Mouse (Mus musculus) brain, adult 2 months (tissue): ENCODE data around the gene Ikzf2.

ENCODE experiments used
- DNase-seq: peaks from one replicate; pipeline ENCODE4 v3.0.0; 2011; ENCODE audit warnings: low read depth, low spot score

The Ikzf2 gene

GRCm38 (mm10) chr1:69659779-69660178 is 27.3 kb downstream of the Ikzf2 start:
- DNase-seq, result no peak

GRCm38 (mm10) chr1:69658051-69658450 is 29.0 kb downstream of the Ikzf2 start:
- DNase-seq, result no peak

GRCm38 (mm10) chr1:69657455-69657854 is 29.6 kb downstream of the Ikzf2 start:
- no peak for DNase-seq

DNA sequence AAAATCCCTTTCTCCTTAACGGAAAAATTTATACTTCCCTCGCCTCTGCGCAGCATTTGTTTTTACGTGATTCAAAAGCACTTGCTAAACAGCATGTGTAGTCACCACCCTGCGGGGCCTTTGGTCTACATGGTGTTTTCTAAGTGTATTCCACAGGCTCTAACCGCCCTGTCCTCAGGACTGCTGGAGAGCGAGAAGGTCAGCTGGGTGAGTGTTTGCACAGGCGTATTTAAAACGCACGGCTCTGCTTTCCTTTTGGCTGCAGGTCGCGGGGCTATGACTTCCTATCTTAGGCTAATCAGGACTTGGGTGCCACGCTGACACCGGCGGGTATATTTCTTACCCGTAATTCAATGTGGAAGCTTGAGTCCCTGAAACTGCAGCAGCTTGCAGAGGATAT is 30.1 kb downstream of the Ikzf2 start:
- peak; percentile 6 for DNase-seq

DNA sequence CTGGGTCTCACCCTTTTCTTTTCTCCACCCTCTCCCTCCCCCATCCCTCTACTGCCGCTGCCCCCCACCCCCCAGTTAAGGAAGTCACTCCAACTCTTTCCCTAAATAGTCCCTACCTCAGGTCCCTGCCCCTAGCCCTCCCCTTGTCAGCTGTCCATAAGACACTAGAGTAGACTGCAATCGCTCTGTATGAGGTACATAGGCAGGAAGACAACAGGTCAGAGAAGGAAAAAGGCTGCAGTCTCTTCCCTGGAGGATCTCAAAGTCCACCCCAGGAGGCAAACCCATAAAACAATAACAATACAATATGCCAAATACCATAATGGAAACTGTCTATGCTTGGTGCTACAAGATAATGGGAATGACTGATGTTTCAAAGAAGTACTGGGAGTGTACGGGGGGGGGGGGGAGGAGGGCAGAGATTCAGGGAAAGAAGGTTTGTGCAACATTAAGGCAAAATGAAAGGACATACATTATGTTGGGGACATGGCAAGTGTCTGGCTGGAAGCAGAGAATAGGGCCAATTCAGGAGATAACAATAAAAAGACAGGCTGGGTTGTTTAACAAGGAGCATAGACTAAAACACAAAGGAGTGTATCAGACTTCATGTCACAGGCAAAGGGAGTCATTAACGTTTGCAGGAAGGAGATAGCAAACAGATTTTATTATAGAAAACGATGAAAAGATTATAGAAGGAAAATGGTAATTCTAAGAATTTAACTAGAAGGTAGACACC is 30.8 kb downstream of the Ikzf2 start:
- no peak for DNase-seq

DNA sequence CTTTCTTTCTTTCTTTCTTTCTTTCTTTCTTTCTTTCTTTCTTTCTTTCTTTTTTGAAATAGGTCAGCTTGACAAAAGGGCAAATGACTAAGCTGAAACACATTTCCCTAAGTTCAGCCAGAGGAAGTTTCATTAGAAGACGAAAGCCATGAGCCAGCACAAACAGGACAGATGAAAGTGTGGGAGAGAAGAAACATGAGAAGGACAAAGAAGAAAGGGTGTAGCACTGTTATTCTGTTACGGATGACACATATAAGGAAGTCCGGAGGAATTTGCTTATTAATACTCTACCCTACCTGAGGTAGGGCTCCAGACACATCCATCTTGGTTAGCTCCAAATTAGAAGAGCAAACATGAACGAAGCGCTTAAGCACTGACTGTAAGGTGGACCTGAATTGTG is 31.7 kb downstream of the Ikzf2 start:
- no peak for DNase-seq

- DNase-seq, result no peak
Observed at GRCm38 (mm10) chr1:69654955-69655354, 32.1 kb downstream of the Ikzf2 start.

DNA sequence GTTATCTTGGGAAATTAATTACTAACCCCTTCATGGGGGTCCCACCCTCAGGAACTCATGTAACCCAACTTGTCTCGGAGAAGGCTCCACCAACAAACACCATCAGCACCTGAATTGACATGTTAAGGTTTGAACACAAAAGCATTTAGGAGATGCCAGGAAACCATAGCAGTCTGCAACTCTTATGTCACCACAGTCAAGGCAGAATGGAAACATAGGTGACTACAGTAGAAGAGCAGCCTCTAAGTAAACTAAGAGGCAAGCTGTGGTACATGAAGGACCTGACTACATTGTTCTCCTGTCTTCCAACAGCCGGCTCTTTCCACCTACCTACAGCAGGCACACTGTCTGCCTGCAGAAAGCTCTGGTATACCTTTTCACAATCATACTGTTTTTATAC is 33.6 kb downstream of the Ikzf2 start:
- no peak for DNase-seq

DNA sequence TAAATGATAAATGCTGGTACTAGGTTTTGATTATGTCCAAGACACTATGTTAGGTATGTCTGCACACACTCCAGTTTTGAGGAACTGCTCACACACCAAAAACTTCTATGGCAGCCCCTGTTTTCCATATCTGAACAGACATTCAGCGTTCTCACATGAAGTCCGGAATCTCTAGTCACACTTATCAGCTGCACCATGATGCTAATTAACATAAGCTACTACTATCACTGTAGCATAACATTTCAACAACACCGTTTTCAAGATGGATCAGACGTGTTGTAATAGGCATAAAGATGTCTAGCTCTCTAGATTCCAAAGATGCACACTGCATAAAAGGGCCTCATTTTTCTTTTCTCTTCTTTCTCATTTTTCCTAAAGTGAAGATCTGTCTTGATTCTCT is 43.9 kb downstream of the Ikzf2 start:
- DNase-seq, result no peak

GRCm38 (mm10) chr1:69641986-69642385 is 45.1 kb downstream of the Ikzf2 start:
- no peak for DNase-seq

- no peak for DNase-seq
Observed at GRCm38 (mm10) chr1:69638321-69638720, 48.7 kb downstream of the Ikzf2 start.

GRCm38 (mm10) chr1:69637907-69638306 is 49.1 kb downstream of the Ikzf2 start:
- no peak for DNase-seq

DNA sequence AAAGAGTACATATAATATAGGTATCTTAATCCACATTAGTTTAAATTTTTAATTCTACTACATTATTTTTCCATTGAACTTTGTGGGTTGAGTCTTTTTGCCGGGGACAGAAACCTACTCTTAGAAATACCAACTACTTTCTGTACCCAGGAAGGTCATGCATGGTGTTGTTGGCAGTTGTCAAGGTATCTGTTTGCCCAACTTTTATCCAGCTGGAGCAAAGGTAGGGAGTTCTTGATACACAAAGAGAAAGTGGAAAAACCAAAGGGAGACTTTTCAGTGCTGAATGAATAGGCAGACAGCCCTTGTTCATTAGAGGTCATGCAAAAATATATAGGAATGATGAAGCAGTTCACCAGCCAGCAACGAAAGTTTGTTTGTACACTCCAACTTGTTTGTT is 52.8 kb downstream of the Ikzf2 start:
- no peak for DNase-seq

DNA sequence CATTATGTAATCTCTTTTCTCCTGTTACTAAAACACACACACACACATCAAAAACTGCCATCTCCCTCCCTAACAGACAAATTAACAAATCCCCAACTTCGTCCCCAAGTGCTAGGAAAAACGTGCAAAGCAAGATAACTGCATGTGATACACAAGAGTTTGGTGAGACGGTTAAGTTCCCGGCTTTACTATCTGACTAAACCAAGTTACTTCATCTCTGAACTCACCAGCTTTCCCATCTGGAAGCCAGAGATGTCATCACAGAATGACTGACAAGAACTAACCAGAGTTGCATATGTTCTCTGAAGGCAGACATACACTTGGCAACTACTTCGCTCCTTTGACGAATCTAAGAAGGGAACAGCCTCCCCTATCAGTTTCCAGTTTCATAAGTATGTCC is 56.5 kb downstream of the Ikzf2 start:
- peak; percentile 4 for DNase-seq

DNA sequence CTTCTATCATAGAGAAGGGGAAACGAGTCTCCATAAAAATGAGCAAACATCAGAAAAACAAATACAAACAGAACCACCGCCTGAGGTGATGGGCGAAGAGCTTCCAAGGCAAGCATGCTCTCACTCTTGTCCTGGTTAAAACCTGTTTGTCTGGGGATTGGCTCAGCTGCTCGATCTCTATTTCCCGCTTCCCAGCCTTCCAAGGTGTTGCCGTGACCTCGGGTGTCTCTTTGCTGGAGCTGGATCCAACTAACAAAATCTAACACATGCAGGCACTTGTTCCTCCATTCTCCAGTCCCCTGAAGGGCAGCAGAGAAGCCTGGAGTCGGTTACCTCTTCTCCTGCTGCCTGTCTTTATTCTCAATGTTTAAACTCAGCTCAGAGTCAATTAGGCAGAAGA is 57.5 kb downstream of the Ikzf2 start:
- DNase-seq, result no peak

- no peak for DNase-seq
Observed at GRCm38 (mm10) chr1:69612076-69612475, 75.0 kb downstream of the Ikzf2 start.

DNA sequence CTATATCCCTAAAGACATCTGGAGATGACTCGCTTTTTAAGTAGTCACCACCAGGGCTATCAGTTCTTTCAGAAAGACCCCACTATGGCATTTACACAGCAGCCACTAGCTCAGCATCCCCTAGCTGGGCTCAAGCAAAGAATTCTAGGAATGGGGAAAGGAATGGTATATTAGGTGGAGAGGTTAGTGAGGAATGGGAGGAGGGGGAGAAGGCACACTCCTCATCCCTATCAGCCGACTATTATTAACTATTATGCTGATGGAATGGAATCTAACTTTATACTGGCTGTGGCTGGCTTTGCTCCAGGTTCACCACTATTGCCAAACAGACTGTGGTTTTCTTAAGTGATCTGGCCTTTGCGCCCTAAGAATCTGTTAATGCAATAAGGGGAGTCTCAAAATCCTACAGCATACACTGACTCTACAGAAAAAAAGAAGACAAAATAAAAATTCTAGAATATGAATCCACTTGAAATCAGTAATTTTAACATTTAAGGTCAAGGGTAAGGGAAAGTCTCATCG is 75.8 kb downstream of the Ikzf2 start:
- no peak for DNase-seq

GRCm38 (mm10) chr1:69610791-69611190 is 76.3 kb downstream of the Ikzf2 start:
- DNase-seq, result no peak

GRCm38 (mm10) chr1:69608846-69609245 is 78.2 kb downstream of the Ikzf2 start:
- DNase-seq, result no peak

DNA sequence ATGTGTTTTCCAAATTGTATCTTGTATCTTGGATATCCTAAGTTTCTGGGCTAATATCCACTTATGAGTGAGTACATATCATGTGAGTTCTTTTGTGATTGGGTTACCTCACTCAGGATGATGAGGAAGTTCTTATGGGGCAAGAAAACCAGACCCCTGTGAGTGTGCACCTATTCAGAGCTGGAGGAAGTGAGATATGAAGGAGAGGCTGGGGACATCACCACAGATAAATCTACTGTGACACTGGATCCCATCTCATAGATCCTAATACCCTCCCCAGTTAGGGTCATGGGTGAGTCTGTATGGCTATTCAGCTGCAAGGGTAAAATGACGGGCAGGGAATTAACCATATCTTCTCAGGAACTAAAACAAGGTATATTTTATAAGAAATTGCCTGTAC is 80.2 kb downstream of the Ikzf2 start:
- DNase-seq, result no peak

- DNase-seq, result no peak
Observed at GRCm38 (mm10) chr1:69604213-69604612, 82.8 kb downstream of the Ikzf2 start.

DNA sequence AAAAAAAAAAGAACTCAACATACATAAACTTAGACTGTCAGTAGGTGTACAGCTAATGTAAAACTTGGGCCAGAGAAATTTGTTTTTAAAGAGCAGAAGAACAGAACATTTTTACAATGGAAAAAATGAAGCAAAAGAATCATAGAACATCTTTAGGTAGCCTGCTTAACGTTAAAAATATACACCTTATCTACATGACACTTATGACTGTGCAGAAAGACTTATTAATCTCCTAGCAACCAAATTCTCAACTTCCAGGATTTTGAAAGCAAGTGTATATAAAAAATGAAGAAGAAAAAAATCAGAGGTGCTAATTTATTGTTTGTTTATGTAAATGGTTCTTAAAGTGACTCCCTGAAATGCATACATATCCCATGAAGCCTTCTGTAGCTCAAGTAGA is 86.1 kb downstream of the Ikzf2 start:
- no peak for DNase-seq

DNA sequence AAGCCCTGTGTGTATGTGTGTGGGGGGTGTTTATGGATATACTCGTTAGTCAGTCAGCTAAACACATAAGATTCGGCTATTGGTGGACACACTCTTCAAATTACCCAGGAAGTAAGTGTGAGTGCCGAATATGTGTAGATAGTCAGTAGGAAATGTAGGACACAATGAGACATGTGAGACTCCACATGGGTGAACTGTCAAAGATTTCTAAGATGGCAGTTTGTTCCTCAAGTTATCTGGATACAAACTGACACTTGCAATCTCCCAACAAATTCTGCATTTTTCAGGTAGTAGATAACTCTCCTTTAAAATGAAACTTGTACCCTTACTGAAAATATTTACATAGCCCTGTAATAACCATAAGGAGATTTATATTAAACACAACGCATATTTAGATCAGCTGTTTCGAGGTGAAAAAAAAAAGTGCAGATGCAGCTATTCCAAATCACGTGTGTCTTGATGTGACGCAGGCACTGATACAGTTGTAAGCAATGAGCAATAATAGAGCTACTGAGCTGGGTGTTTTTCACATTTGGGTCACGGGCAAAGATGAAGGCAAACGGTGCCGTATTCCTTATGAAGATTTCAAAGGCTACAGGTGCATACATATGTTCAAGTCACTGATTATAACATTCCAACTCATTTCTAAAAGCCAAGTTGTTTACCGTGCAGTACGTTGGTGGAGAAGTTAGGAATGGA is 87.8 kb downstream of the Ikzf2 start:
- DNase-seq, result no peak
